Mouse (Mus musculus): ENCODE measurements around the gene Zfp367. TPM values are rescaled to one million over a fixed set of nuclear protein-coding genes. Genes with fewer than 3 reads are reported as not detected.

Gene Zfp367
- 7.1 and 10.4 TPM in 2 replicates for polyA plus RNA-seq (2012; rRNA removed)

- under 1% methylated on average over 55 of the region's 56 CpGs for WGBS
- peak; percentile 98 for DNase-seq
- no peak for TF ChIP-seq POLR2A (IDR thresholded peaks at IDR 0.05; ENCODE audit: borderline replicate concordance, extremely low read depth, low read depth, low read length)
- TF ChIP-seq CTCF (IDR thresholded peaks at IDR 0.05; ENCODE audit: insufficient read depth, low read length): no peak
- no peaks in the 10 kb centered on the region for H3K4me1 ChIP-seq (ENCODE audit: control insufficient read depth, insufficient read depth, low read length)
- H3K4me3 ChIP-seq (replicated peaks; ENCODE audit: extremely low read depth, low read depth, low read length): peak within 1 kb of the TSS; percentile 86
Measured at GRCm38 (mm10) chr13:64153083-64153682, at the start of gene Zfp367. Zfp367 (minus strand) TSS chr13:64153202.

DNA sequence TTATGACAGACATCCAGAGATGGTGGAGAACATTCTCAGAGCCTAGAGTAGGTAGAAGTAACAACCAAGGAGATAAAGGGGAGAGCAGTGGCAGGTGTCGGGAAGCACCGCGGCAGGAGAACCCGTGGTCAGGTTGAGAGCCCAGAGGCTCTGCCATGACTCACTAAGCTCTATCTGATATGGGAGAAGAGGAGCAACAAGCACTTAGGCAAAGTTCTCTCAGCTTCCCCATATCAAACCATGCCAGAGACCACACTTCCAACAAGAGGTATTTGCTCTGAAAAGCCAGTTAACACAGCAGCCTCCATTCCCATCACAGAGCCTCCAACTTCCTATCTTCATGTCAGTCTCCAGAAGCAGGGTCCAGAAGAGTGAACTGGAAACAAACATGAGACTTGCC, 47.9 kb upstream of the Zfp367 start:
- TF ChIP-seq POLR2A (IDR thresholded peaks at IDR 0.05; ENCODE audit: borderline replicate concordance, extremely low read depth, low read depth, low read length): no peak
- no peak for TF ChIP-seq CTCF (IDR thresholded peaks at IDR 0.05; ENCODE audit: insufficient read depth, low read length)
- DNase-seq: no peak
- WGBS: 93% methylated on average over 4 of the region's 4 CpGs

DNA sequence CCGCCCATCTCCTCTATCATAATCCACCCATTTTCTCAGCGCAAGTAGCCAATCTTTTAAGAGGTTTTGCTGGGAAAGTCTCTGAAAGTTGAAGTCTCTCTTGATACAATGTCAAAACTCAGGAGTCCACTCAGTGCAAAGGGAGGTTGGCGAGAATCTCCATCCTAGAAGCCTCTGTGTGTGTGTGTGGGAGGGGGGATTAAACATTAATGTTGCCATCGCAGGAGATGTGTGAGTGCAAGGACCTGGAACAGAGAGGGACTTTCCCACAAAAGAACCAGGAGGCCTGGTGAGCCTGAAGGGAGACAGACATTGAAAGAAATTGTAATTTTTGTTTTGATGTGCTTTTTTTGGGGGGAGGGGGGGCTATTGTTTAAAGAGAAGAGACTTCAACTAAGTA, 45.3 kb upstream of the Zfp367 start:
- H3K4me1 ChIP-seq (ENCODE audit: control insufficient read depth, insufficient read depth, low read length): no peaks in the 10 kb centered on the region
- WGBS: 88% methylated on average over 4 of the region's 4 CpGs
- DNase-seq: no peak
- no peak overlapping the region for H3K4me3 ChIP-seq (replicated peaks; ENCODE audit: extremely low read depth, low read depth, low read length)
- TF ChIP-seq CTCF (IDR thresholded peaks at IDR 0.05; ENCODE audit: insufficient read depth, low read length): no peak
- TF ChIP-seq POLR2A (IDR thresholded peaks at IDR 0.05; ENCODE audit: borderline replicate concordance, extremely low read depth, low read depth, low read length): no peak

More for the DNA sequence above, 47.9 kb upstream of the Zfp367 start:
- H3K4me3 ChIP-seq (replicated peaks; ENCODE audit: extremely low read depth, low read depth, low read length): no peak overlapping the region
- H3K4me1 ChIP-seq (ENCODE audit: control insufficient read depth, insufficient read depth, low read length): no peaks in the 10 kb centered on the region

GRCm38 (mm10) chr13:64197899-64198298, 44.9 kb upstream of the Zfp367 start:
- no peak for DNase-seq
- no peaks in the 10 kb centered on the region for H3K4me1 ChIP-seq (ENCODE audit: control insufficient read depth, insufficient read depth, low read length)
- no peak overlapping the region for H3K4me3 ChIP-seq (replicated peaks; ENCODE audit: extremely low read depth, low read depth, low read length)
- TF ChIP-seq POLR2A (IDR thresholded peaks at IDR 0.05; ENCODE audit: borderline replicate concordance, extremely low read depth, low read depth, low read length) (no peak), CTCF (IDR thresholded peaks at IDR 0.05; ENCODE audit: insufficient read depth, low read length) (no peak)
- 77% methylated on average over 6 of the region's 6 CpGs for WGBS

- no peak overlapping the region for H3K4me3 ChIP-seq (replicated peaks; ENCODE audit: extremely low read depth, low read depth, low read length)
- no peak for TF ChIP-seq CTCF (IDR thresholded peaks at IDR 0.05; ENCODE audit: insufficient read depth, low read length)
- TF ChIP-seq POLR2A (IDR thresholded peaks at IDR 0.05; ENCODE audit: borderline replicate concordance, extremely low read depth, low read depth, low read length): no peak
- H3K4me1 ChIP-seq (ENCODE audit: control insufficient read depth, insufficient read depth, low read length): no peaks in the 10 kb centered on the region
- DNase-seq: no peak
Measured at GRCm38 (mm10) chr13:64187065-64187464, 34.1 kb upstream of the Zfp367 start.

DNA sequence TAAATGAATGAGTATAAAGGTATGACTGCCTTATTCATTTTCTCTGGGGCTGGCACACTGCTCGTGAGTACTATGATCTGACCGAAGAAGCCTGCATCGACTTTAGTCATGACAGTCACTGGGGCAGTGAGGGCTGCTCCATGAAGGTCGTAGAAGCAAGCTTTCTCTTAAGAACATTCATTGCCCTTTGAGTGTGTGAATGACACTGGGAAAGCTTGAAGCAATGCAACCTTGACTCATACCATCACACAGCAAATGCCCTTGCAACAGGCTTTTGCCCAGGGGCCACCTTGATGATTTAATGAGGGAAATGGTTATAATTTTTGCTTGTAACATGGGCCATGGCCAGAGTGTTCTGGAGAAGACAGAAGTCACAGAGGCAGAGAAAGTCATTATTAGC, 33.5 kb upstream of the Zfp367 start:
- Histone ChIP-seq H3K4me3 (replicated peaks; ENCODE audit: extremely low read depth, low read depth, low read length) (no peak overlapping the region), H3K4me1 (ENCODE audit: control insufficient read depth, insufficient read depth, low read length) (no peaks in the 10 kb centered on the region)
- no peak for TF ChIP-seq CTCF (IDR thresholded peaks at IDR 0.05; ENCODE audit: insufficient read depth, low read length)
- no peak for TF ChIP-seq POLR2A (IDR thresholded peaks at IDR 0.05; ENCODE audit: borderline replicate concordance, extremely low read depth, low read depth, low read length)
- no peak for DNase-seq
- 94% methylated on average over 4 of the region's 4 CpGs for WGBS

DNA sequence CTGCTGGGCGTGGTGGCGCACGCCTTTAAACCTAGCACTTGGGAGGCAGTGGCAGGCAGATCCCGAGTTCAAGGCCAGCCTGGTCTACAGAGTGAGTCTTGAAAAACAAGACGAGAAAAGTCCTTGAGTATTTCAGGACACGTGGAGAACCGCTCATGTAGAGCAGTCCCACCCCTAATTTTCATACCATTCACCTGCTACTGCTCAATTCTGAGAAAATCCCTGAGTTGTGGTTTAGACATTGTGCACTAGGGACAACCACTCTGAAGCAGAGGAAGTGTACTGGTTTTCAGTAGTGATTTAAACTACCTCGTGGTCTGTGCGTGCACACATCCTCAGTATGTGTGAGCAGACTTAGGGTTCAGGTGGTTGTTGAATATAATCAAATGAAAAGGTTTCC, 32.6 kb upstream of the Zfp367 start:
- TF ChIP-seq CTCF (IDR thresholded peaks at IDR 0.05; ENCODE audit: insufficient read depth, low read length) (no peak), POLR2A (IDR thresholded peaks at IDR 0.05; ENCODE audit: borderline replicate concordance, extremely low read depth, low read depth, low read length) (no peak)
- WGBS: 85% methylated on average over 9 of the region's 9 CpGs
- H3K4me3 ChIP-seq (replicated peaks; ENCODE audit: extremely low read depth, low read depth, low read length): no peak overlapping the region
- DNase-seq: no peak
- no peaks in the 10 kb centered on the region for H3K4me1 ChIP-seq (ENCODE audit: control insufficient read depth, insufficient read depth, low read length)

DNA sequence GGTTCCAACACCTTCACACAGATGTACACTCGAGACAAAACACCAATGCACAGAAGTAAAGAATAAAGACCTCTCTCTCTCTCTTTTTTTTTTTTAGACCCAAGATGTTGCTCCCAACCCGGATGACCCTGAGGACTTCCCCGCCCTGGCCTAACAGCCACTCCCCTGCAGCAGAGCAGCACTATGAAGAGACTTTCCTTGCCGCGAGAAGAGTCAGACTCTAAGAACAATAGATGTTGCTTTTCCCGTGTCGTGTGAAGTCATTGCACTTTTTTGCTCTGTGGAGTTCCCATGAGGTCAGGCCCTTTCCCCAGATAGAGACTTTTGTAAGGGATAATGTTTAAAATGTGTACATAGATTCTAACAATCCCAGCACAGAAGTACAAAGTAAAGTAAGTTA, 32.2 kb upstream of the Zfp367 start:
- Histone ChIP-seq H3K4me3 (replicated peaks; ENCODE audit: extremely low read depth, low read depth, low read length) (no peak overlapping the region), H3K4me1 (ENCODE audit: control insufficient read depth, insufficient read depth, low read length) (no peaks in the 10 kb centered on the region)
- TF ChIP-seq CTCF (IDR thresholded peaks at IDR 0.05; ENCODE audit: insufficient read depth, low read length): no peak
- TF ChIP-seq POLR2A (IDR thresholded peaks at IDR 0.05; ENCODE audit: borderline replicate concordance, extremely low read depth, low read depth, low read length): no peak
- 70% methylated on average over 7 of the region's 7 CpGs for WGBS
- DNase-seq: no peak

DNA sequence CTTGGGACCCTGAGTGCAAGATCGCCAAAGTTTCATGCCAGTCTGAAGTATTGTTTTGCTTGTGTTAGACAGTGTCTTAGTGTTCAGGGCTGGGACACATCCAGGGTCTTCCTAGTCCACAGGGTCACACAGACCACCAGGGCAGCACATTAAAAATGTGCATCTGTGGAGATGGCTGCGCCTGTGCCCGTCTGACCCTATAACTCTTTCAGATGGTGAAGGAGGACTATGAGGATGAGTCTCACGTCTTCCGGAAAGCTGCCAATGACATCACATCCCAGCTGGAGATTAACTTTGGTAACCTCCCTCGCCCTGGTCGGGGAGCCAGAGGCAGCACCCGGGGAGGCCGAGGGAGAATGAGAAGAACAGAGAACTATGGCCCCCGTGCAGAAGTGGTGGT, 31.4 kb upstream of the Zfp367 start:
- no peak for DNase-seq
- no peaks in the 10 kb centered on the region for H3K4me1 ChIP-seq (ENCODE audit: control insufficient read depth, insufficient read depth, low read length)
- H3K4me3 ChIP-seq (replicated peaks; ENCODE audit: extremely low read depth, low read depth, low read length): no peak overlapping the region
- TF ChIP-seq POLR2A (IDR thresholded peaks at IDR 0.05; ENCODE audit: borderline replicate concordance, extremely low read depth, low read depth, low read length) (no peak), CTCF (IDR thresholded peaks at IDR 0.05; ENCODE audit: insufficient read depth, low read length) (no peak)
- WGBS: 84% methylated on average over 10 of the region's 10 CpGs

DNA sequence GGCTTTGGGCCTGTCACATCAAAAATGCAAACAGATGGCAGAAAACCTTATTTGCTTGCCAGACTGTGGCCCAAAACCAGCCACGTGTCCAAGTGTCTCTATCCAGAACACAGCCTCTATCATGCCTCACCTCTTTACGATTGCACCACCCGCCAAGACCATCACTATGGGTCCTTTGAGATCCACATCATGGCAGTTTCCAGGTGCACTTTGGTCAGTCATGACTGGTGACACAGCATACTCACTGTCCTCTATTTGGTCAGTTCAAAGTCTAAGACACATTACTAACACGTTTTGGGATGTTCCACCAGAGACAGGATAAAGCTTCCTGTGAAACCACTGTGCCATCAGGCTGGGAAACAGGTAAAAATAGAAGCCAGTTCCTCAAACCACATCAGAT, 30.6 kb upstream of the Zfp367 start:
- 85% methylated on average over 4 of the region's 4 CpGs for WGBS
- TF ChIP-seq CTCF (IDR thresholded peaks at IDR 0.05; ENCODE audit: insufficient read depth, low read length): no peak
- TF ChIP-seq POLR2A (IDR thresholded peaks at IDR 0.05; ENCODE audit: borderline replicate concordance, extremely low read depth, low read depth, low read length): no peak
- H3K4me1 ChIP-seq (ENCODE audit: control insufficient read depth, insufficient read depth, low read length): no peaks in the 10 kb centered on the region

More for the DNA sequence above, 30.6 kb upstream of the Zfp367 start:
- DNase-seq: no peak
- H3K4me3 ChIP-seq (replicated peaks; ENCODE audit: extremely low read depth, low read depth, low read length): no peak overlapping the region
